Mouse (Mus musculus): Measurements from ENCODE around the gene Ier2. TPM values are rescaled to one million over a fixed set of nuclear protein-coding genes. Genes with fewer than 3 reads are reported as not detected.

Ier2 gene
- total RNA-seq, 1 experiment = 49.7 TPM

DNA sequence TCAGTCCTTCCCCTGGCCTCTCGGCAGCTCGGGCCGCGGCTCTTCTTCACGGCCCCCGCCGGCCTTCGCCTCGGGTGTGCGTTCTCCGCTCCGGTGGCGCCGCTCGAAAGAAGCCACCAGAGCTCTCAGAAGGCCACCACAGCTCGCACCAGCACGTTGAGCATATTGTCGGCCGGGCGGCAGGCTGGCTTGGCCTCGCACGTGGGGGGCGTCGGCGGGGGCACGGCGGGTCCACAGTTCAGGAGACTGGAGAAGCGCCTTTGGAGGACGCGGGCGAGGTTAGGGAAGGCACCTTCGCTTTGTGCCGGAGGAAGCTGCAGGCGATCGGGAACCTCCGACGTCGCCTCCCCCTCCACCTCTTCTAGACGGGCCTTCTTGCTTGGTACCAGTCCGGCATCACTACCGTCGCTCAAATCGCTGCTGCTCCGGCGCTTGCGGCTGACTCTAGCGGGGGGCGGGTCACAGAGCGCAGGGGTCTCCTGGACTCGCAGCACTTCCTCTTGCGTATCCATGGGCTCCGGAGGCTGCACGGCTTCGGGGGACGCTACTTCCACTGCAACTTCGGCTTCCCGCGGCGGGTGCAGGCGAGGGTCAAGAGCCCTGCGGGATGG lies 586 bp downstream of the Ier2 start:
- H3K4me3 ChIP-seq (ENCODE audit: insufficient read depth in 1 of 2, low read depth in 1 of 2, low read length in 2 of 2, poor library complexity in 1 of 2, severe bottlenecking in 1 of 2) = peak overlapping the region; percentile 76 to 89
- H3K36me3 ChIP-seq (ENCODE audit: control insufficient read depth, insufficient read depth, low read length, poor library complexity, severe bottlenecking) = peaks cover 9% of the 10 kb centered on the region
- no peak for DNase-seq (ENCODE audit: low read depth, low spot score)
- H3K9ac ChIP-seq (ENCODE audit: insufficient read depth, low read depth, low read length, poor library complexity, severe bottlenecking) = peak overlapping the region; percentile 92
- H3K4me1 ChIP-seq (ENCODE audit: control insufficient read depth in 2 of 2, insufficient read depth in 2 of 2, low read length in 2 of 2, poor library complexity in 1 of 2) = peaks cover 9 to 13% of the 10 kb centered on the region in 2 experiments
- no peaks in the 10 kb centered on the region for H3K9me3 ChIP-seq (ENCODE audit: control insufficient read depth, insufficient read depth, low read depth, low read length)
- TF ChIP-seq MAFK (IDR thresholded peaks at IDR 0.05; ENCODE audit: insufficient read depth, low read depth, low read length) (no peak), CHD2 (IDR thresholded peaks at IDR 0.05; ENCODE audit: low read depth, low read length) (no peak), ZNF384 (IDR thresholded peaks at IDR 0.05; ENCODE audit: low read depth, low read length) (no peak), HCFC1 (IDR thresholded peaks at IDR 0.05; ENCODE audit: borderline replicate concordance, insufficient read depth, low read length) (no peak), ZC3H11A (IDR thresholded peaks at IDR 0.05; ENCODE audit: borderline replicate concordance, low read depth, low read length) (no peak)
- in situ Hi-C loops (cut with MboI; ENCODE audit: low sequenced_read_pairs in 2 of 2, unreplicated experiment in 2 of 2) = no loop called here
- H3K27ac ChIP-seq (ENCODE audit: insufficient read depth, low read depth, low read length, poor library complexity, severe bottlenecking) = peak overlapping the region; percentile 93

DNA sequence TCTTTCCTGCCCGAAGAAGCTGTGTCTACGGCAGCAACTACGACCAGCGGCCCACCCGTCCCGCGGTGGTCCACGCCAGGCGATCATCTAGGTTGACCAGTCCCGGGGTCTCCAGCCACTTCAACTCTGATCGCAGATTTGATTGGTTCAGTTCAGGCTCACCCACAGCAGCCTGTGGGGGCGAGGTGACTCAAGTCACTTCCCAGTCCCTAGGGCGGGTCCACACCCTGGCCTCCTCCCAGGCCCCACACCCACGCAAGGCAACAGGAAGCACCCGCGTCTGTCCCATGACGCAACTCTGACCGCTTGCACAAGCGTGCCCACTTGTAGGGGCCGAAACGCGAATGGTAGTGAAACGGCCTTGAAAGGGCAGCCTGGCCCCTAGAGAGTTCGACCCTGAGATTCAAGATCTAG lies 1.2 kb downstream of the Ier2 start:
- TF ChIP-seq CHD2 (IDR thresholded peaks at IDR 0.05; ENCODE audit: low read depth, low read length) (no peak), MAFK (IDR thresholded peaks at IDR 0.05; ENCODE audit: insufficient read depth, low read depth, low read length) (no peak), HCFC1 (IDR thresholded peaks at IDR 0.05; ENCODE audit: borderline replicate concordance, insufficient read depth, low read length) (no peak), ZC3H11A (IDR thresholded peaks at IDR 0.05; ENCODE audit: borderline replicate concordance, low read depth, low read length) (no peak), ZNF384 (IDR thresholded peaks at IDR 0.05; ENCODE audit: low read depth, low read length) (no peak)
- Histone ChIP-seq H3K36me3 (ENCODE audit: control insufficient read depth, insufficient read depth, low read length, poor library complexity, severe bottlenecking) (peaks cover 9% of the 10 kb centered on the region), H3K9ac (ENCODE audit: insufficient read depth, low read depth, low read length, poor library complexity, severe bottlenecking) (peak overlapping the region; percentile 92), H3K9me3 (ENCODE audit: control insufficient read depth, insufficient read depth, low read depth, low read length) (no peaks in the 10 kb centered on the region), H3K4me3 (ENCODE audit: insufficient read depth in 1 of 2, low read depth in 1 of 2, low read length in 2 of 2, poor library complexity in 1 of 2, severe bottlenecking in 1 of 2) (peak overlapping the region; percentile 76 to 89), H3K27ac (ENCODE audit: insufficient read depth, low read depth, low read length, poor library complexity, severe bottlenecking) (peak overlapping the region; percentile 93), H3K4me1 (ENCODE audit: control insufficient read depth in 2 of 2, insufficient read depth in 2 of 2, low read length in 2 of 2, poor library complexity in 1 of 2) (peaks cover 9 to 11% of the 10 kb centered on the region in 2 experiments)
- in situ Hi-C loops (cut with MboI; ENCODE audit: low sequenced_read_pairs in 2 of 2, unreplicated experiment in 2 of 2) = no loop called here
- no peak for DNase-seq (ENCODE audit: low read depth, low spot score)

DNA sequence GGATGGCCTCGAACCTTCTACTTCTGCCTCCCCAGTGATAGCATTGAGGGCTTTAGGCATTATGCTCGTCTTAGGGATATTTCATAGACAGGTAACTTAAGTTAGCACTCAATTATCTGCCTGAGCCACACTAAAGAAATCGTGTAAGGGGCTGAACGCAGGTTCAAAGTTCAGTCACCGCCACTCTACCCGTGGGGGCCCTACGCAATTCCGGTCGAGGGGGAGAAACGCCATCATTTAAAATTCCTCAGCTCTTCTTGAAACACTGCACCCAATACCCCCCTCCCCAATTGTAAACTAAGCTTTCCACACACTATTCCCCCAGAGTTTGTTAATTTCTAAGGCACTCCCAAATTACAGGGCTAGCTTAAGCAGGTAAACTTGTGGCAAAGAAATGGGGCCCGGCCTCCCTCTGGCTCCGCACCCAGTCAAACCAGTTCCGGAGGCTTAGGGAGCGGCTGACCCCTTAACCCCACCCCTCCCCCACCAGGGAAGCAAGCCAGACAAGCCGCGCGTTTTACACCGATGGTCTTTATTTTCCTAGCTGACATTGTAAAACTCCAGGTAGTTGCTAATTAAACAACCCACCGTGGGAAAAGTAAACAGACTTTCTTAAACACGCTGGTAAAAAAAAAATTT lies 1.7 kb downstream of the Ier2 start:
- Histone ChIP-seq H3K9me3 (ENCODE audit: control insufficient read depth, insufficient read depth, low read depth, low read length) (no peaks in the 10 kb centered on the region), H3K27ac (ENCODE audit: insufficient read depth, low read depth, low read length, poor library complexity, severe bottlenecking) (peak overlapping the region; percentile 93), H3K4me1 (ENCODE audit: control insufficient read depth in 2 of 2, insufficient read depth in 2 of 2, low read length in 2 of 2, poor library complexity in 1 of 2) (peaks cover 9 to 11% of the 10 kb centered on the region in 2 experiments), H3K9ac (ENCODE audit: insufficient read depth, low read depth, low read length, poor library complexity, severe bottlenecking) (peak overlapping the region; percentile 92), H3K36me3 (ENCODE audit: control insufficient read depth, insufficient read depth, low read length, poor library complexity, severe bottlenecking) (peaks cover 9% of the 10 kb centered on the region), H3K4me3 (ENCODE audit: insufficient read depth in 1 of 2, low read depth in 1 of 2, low read length in 2 of 2, poor library complexity in 1 of 2, severe bottlenecking in 1 of 2) (peak overlapping the region; percentile 76 to 89)
- DNase-seq (ENCODE audit: low read depth, low spot score) = no peak
- TF ChIP-seq HCFC1 (IDR thresholded peaks at IDR 0.05; ENCODE audit: borderline replicate concordance, insufficient read depth, low read length) (no peak), CHD2 (IDR thresholded peaks at IDR 0.05; ENCODE audit: low read depth, low read length) (peak; percentile 53; the same call in 1 of the 2 replicates)
- in situ Hi-C loops (cut with MboI; ENCODE audit: low sequenced_read_pairs in 2 of 2, unreplicated experiment in 2 of 2) = no loop called here

DNA sequence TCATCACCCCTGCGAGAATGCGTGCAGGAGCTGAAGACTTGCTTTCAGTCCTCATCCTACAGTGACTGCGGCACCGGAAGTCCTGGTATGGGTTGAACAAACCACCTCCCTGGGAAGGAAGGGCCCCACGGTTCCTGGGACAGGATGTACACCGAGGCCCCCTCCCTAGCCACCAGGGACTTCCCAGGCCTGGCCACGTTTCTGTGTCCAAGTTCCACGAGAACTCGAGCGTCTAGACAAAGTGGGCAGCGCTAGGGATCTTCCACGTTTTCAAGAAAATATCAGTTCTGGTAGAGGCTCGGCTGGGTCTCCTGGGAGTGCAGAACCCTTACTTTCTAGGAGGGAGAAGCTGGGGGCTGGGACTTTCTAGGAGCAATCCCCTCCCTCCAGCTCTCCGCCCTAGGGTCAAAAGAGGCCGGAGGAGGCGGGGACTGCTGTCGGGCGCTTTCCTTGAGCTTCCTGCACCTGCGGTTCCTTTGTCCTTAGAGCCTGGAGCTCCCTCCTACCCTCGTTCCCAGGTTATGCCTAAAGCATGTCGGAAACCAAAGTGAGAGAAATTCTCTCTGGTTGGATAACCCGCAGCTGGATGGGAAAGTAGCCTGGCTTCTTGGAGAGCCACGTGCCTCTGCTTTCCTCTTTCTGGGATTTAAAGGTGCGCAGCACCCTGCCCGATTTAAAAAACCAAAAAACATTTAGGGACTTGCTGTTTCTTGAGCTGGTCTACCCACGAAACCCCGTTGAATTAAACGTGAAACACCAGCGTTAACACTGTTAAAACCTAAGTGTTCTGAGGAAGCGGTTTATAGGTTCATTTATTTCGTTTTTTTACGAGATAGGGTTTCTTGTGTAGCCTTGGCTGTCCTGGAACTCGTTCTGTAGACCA lies 2.5 kb downstream of the Ier2 start:
- peak overlapping the region; percentile 76 to 89 for H3K4me3 ChIP-seq (ENCODE audit: insufficient read depth in 1 of 2, low read depth in 1 of 2, low read length in 2 of 2, poor library complexity in 1 of 2, severe bottlenecking in 1 of 2)
- DNase-seq (ENCODE audit: low read depth, low spot score) = peak; percentile 90
- H3K4me1 ChIP-seq (ENCODE audit: control insufficient read depth in 2 of 2, insufficient read depth in 2 of 2, low read length in 2 of 2, poor library complexity in 1 of 2) = peaks cover 10 to 11% of the 10 kb centered on the region in 2 experiments

More for the DNA sequence above, 2.5 kb downstream of the Ier2 start:
- peak overlapping the region; percentile 93 for H3K27ac ChIP-seq (ENCODE audit: insufficient read depth, low read depth, low read length, poor library complexity, severe bottlenecking)
- H3K36me3 ChIP-seq (ENCODE audit: control insufficient read depth, insufficient read depth, low read length, poor library complexity, severe bottlenecking) = peaks cover 9% of the 10 kb centered on the region
- peak overlapping the region; percentile 92 for H3K9ac ChIP-seq (ENCODE audit: insufficient read depth, low read depth, low read length, poor library complexity, severe bottlenecking)
- no peaks in the 10 kb centered on the region for H3K9me3 ChIP-seq (ENCODE audit: control insufficient read depth, insufficient read depth, low read depth, low read length)
- in situ Hi-C loops (cut with MboI; ENCODE audit: low sequenced_read_pairs in 2 of 2, unreplicated experiment in 2 of 2) = no loop called here
- TF ChIP-seq HCFC1 (IDR thresholded peaks at IDR 0.05; ENCODE audit: borderline replicate concordance, insufficient read depth, low read length) = no peak
- peak; percentile 57 for TF ChIP-seq CHD2 (IDR thresholded peaks at IDR 0.05; ENCODE audit: low read depth, low read length)
- TF ChIP-seq ZC3H11A (IDR thresholded peaks at IDR 0.05; ENCODE audit: borderline replicate concordance, low read depth, low read length) = no peak
- no peak for TF ChIP-seq ZNF384 (IDR thresholded peaks at IDR 0.05; ENCODE audit: low read depth, low read length)
- no peak for TF ChIP-seq MAFK (IDR thresholded peaks at IDR 0.05; ENCODE audit: insufficient read depth, low read depth, low read length)

Data from ES-E14 (cell line).